Mouse (Mus musculus) kidney, postnatal 0 days (tissue): Measurements from ENCODE around the gene Armc9. TPM values are rescaled to one million over a fixed set of nuclear protein-coding genes. Genes with fewer than 3 reads are reported as not detected.

Experiments used
- ATAC-seq: fragments of 200-750 bp; cut with Nextera tagmentation; replicated peaks from 2 replicates; pipeline ENCODE4 v1.8.0; 2017; ENCODE audit warnings: low read depth, moderate number of reproducible peaks, moderate TSS enrichment, moderate library complexity; ENCODE audit not compliant: low FRiP score
- DNase-seq: peaks from one replicate; pipeline ENCODE4 v3.0.0-alpha.2; 2016; ENCODE audit warnings: low spot score
- H3K27ac ChIP-seq: fragments of 300-500 bp; sonication (generic); 2 replicates; pipeline ENCODE4 v1.5.1; 2014; ENCODE audit warnings: mild to moderate bottlenecking
- H3K27me3 ChIP-seq: fragments of 300-500 bp; sonication (generic); 2 replicates; pipeline ENCODE4 v1.6.1; 2014; ENCODE audit warnings: low read length, mixed read lengths; ENCODE audit not compliant: insufficient read depth
- H3K36me3 ChIP-seq: fragments of 300-500 bp; sonication (generic); 2 replicates; pipeline ENCODE4 v1.6.1; 2014; ENCODE audit warnings: low read length, mixed read lengths; ENCODE audit not compliant: insufficient read depth
- H3K4me1 ChIP-seq: fragments of 300-500 bp; sonication (generic); replicated peaks from 2 replicates; pipeline ENCODE4 v1.6.1; 2014; ENCODE audit warnings: antibody characterized with exemption, low read length, mixed read lengths; ENCODE audit not compliant: insufficient read depth
- H3K4me2 ChIP-seq: fragments of 300-500 bp; sonication (generic); 2 replicates; pipeline ENCODE4 v1.6.1; 2014; ENCODE audit warnings: mild to moderate bottlenecking, low read length, moderate library complexity, mixed read lengths
- H3K4me3 ChIP-seq: fragments of 300-500 bp; sonication (generic); replicated peaks from 2 replicates; pipeline ENCODE4 v1.5.1; 2014; ENCODE audit warnings: low read depth, low read length
- H3K9ac ChIP-seq: fragments of 300-500 bp; sonication (generic); 2 replicates; pipeline ENCODE4 v1.6.1; 2014; ENCODE audit warnings: low read depth, low read length
- H3K9me3 ChIP-seq: fragments of 300-500 bp; sonication (generic); replicated peaks from 2 replicates; pipeline ENCODE4 v1.6.1; 2016; ENCODE audit warnings: low read length, inconsistent platforms, mixed read lengths
- CTCF ChIP-seq: IDR thresholded peaks from 2 replicates; pipeline ENCODE4 v1.5.1; 2016; ENCODE audit warnings: antibody characterized with exemption, low read depth, mild to moderate bottlenecking, moderate library complexity
- WGBS: fragments of 180-500 bp; shearing (Covaris S2); extraction: QIAGEN DNeasy Blood & Tissue Kit; methylation state at CpG from one replicate; pipeline ENCODE4 v1.1.7; 2014; 5-methylcytosine and 5-hydroxymethylcytosine counted together
- polyA plus RNA-seq: library from polyadenylated mRNA; unstranded; fragments of >200 nt; fragmentation: Nextera tagmentation; extraction: Ambion mirVana; gene quantifications from 2 replicates; pipeline ENCODE4 v1.2.1, GENCODE M21; 2015

Armc9 gene
- polyA plus RNA-seq, 1 experiment from 2014 or later = 16.5 TPM

DNA sequence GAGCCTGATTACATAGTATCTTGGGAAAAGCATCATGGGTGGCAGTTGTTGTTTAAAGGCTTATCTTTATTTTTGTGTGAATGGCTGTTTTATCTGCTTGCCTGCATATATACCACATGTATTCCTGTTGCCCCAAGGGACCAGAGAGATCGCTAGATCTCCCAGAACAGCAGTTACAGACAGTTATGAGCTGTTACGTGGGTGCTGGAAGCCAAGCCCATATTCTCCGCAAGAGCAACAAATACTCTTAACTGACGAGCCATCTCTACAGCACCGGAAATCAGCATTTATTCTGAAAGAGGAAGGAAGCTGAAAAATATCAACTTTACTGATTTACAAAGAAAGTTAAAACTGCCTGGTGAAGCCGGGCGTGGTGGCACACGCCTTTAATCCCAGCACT lies 74.1 kb downstream of the Armc9 start:
- Histone ChIP-seq H3K4me2 (no peak overlapping the region), H3K27ac (no peak overlapping the region), H3K36me3 (no peaks in the 10 kb centered on the region), H3K4me3 (no peak overlapping the region), H3K9ac (no peak overlapping the region), H3K27me3 (no peaks in the 10 kb centered on the region), H3K4me1 (no peaks in the 10 kb centered on the region), H3K9me3 (no peaks in the 10 kb centered on the region)
- no peak for DNase-seq
- 84% methylated on average over 8 of the region's 8 CpGs for WGBS
- no peak for TF ChIP-seq CTCF
- no peak for ATAC-seq

DNA sequence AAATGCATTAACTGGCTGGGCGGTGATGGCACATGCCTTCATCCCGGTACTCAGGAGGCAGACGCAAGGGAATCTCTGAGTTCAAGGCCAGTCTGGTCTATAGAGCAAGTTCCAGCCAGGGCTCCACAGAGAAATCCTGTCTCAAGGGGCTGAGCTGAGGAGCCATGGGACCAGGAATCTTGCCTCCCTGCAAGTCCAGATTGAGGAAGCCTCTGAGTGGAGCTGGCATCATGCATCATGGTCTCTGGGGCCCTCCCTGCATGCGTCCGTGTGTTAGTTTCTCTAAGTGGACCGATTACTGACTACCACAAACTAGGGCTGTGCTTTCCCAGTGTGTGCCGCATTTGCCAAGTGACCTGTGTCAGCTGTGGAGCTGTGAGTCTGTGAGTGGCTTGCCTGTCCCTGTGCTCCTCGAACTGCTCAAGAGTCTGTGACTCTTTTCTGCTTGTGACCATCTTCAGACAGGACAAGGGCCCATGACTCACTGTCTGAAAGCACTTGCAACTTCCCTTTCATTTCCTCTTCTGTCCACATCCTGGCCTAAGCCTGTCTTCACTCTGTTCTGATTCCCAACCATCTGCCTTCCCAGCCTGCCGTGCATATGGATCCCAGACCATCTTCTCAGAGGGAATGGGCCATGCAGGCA lies 74.7 kb downstream of the Armc9 start:
- no peaks in the 10 kb centered on the region for H3K36me3 ChIP-seq
- H3K4me2 ChIP-seq = no peak overlapping the region
- TF ChIP-seq CTCF = no peak
- 89% methylated on average over 9 of the region's 9 CpGs for WGBS
- no peaks in the 10 kb centered on the region for H3K9me3 ChIP-seq
- no peak overlapping the region for H3K27ac ChIP-seq
- ATAC-seq (no peak), DNase-seq (no peak)
- no peaks in the 10 kb centered on the region for H3K4me1 ChIP-seq
- H3K27me3 ChIP-seq = no peaks in the 10 kb centered on the region
- no peak overlapping the region for H3K4me3 ChIP-seq
- H3K9ac ChIP-seq = no peak overlapping the region

DNA sequence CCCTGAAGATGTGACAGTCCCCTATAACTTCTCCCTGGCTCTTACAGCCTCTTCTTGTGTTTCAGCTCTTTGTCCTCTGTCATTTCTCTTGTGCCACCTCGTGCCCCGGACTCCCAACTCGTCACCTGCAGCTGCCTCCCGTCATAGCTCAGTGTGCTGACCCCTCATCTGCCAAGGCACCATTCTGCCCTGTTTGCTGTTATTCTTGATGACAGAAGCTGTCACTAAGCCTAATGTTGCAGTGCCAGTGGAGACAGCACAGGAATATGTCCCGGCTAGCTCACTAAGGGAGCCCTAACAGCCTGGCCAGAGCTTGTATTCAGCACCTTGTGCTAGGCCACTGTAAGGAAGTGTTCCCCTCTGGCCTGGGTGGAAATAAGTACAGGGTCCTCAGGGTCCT lies 78.1 kb downstream of the Armc9 start:
- no peak for ATAC-seq
- Histone ChIP-seq H3K4me3 (no peak overlapping the region), H3K9me3 (no peaks in the 10 kb centered on the region), H3K27ac (peak overlapping the region; percentile 19; the same call in 1 of the 2 replicates), H3K9ac (no peak overlapping the region), H3K4me2 (no peak overlapping the region), H3K36me3 (no peaks in the 10 kb centered on the region), H3K4me1 (no peaks in the 10 kb centered on the region), H3K27me3 (no peaks in the 10 kb centered on the region)
- TF ChIP-seq CTCF = no peak
- 67% methylated on average over 5 of the region's 5 CpGs for WGBS
- no peak for DNase-seq

DNA sequence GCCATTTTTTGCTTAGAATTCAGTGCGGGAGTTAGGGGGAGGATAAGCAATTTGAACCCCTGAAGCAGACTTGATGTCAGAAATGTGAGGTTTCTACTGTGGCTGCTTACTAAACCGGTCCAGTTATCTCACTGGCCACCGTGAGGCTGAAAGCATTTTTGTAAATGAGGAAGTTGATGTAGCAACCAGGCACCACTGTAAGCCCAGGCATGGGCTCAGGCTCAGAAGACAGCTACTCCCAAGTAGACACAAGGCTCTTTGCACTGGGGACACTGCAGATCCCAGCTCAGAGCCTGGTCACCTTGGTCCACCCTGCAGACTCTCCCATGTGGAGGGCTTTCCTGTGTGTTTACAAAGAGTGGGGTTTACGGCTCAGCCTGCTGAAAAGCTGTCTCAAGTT lies 79.2 kb downstream of the Armc9 start:
- H3K27ac ChIP-seq = no peak overlapping the region
- no peaks in the 10 kb centered on the region for H3K9me3 ChIP-seq
- no peak overlapping the region for H3K4me3 ChIP-seq
- TF ChIP-seq CTCF = no peak
- no peak overlapping the region for H3K4me2 ChIP-seq
- H3K9ac ChIP-seq = no peak overlapping the region
- 35% methylated on average over 4 of the region's 4 CpGs for WGBS
- no peaks in the 10 kb centered on the region for H3K27me3 ChIP-seq
- DNase-seq (no peak), ATAC-seq (no peak)
- no peaks in the 10 kb centered on the region for H3K4me1 ChIP-seq
- H3K36me3 ChIP-seq = no peaks in the 10 kb centered on the region

DNA sequence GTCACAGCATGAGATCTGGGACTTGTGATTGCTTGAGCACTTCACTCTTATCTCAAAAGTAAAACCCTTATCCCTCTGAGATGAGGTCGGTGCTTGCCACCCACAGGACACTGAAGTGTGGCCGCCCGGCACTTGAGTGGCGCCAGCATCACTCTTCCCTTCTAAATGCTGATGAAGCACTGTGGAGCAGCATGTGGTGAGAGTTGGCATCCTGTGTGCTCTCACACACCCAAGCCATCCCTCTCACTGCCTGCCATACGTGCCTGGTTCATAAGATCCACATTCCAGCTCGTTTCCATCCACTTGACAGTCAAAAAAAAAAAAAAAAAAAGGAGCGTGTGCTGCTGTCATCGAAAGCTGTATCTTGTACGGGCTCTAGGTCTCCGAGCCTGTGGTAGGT lies 80.5 kb downstream of the Armc9 start:
- DNase-seq (no peak), ATAC-seq (no peak)
- Histone ChIP-seq H3K9me3 (no peaks in the 10 kb centered on the region), H3K4me3 (no peak overlapping the region), H3K4me2 (no peak overlapping the region), H3K4me1 (no peaks in the 10 kb centered on the region), H3K27ac (no peak overlapping the region), H3K36me3 (no peaks in the 10 kb centered on the region), H3K9ac (no peak overlapping the region), H3K27me3 (no peaks in the 10 kb centered on the region)
- 83% methylated on average over 10 of the region's 10 CpGs for WGBS
- no peak for TF ChIP-seq CTCF

DNA sequence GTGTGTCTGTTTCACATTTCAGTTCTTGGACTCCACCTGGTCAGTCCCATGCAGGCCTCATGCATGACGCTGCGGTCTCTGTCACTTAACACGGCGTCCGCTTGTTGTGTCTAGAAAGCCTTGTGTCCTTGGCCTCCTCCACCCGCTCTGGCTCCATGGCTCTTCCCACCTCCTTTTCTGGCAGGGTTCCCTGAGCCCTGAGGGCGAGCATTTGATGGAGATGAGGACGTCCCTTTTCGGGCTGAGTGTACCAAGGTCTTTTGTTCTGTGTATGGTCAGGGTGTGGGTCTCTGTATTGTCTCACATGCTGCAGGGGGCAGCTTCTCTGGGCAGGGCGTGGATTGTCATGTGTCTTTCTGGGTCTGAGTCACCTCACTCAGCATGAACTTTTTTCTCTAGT lies 81.9 kb downstream of the Armc9 start:
- H3K27ac ChIP-seq = no peak overlapping the region
- TF ChIP-seq CTCF = no peak
- no peaks in the 10 kb centered on the region for H3K36me3 ChIP-seq
- no peaks in the 10 kb centered on the region for H3K4me1 ChIP-seq
- H3K9me3 ChIP-seq = no peaks in the 10 kb centered on the region
- H3K4me2 ChIP-seq = no peak overlapping the region
- H3K27me3 ChIP-seq = no peaks in the 10 kb centered on the region
- H3K9ac ChIP-seq = no peak overlapping the region
- no peak for ATAC-seq
- 86% methylated on average over 10 of the region's 10 CpGs for WGBS
- no peak overlapping the region for H3K4me3 ChIP-seq
- no peak for DNase-seq

DNA sequence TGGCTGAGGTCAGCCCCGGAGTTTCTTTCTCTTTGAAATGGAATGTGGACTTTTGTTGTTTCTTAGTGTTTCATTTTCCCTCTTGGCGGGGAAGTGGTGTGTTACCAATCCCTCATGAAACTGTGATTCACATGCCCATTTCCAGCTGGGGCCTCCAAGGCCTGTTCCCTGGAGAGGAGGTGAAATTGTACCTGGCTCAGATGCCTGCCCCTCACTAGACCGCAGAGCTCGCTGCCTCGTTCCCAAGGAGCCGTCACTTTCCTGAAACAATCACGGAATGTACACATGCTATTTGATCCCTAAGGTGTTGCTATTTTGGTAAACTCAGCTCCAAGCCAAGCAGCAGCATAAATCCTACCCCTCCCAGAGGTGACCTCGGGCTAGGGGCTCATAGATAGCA lies 84.4 kb downstream of the Armc9 start:
- no peak for ATAC-seq

More for the DNA sequence above, 84.4 kb downstream of the Armc9 start:
- Histone ChIP-seq H3K9me3 (no peaks in the 10 kb centered on the region), H3K36me3 (no peaks in the 10 kb centered on the region), H3K4me3 (no peak overlapping the region), H3K9ac (no peak overlapping the region), H3K27me3 (no peaks in the 10 kb centered on the region), H3K4me1 (no peaks in the 10 kb centered on the region), H3K27ac (peak overlapping the region; percentile 13; the same call in 1 of the 2 replicates), H3K4me2 (no peak overlapping the region)
- no peak for DNase-seq
- TF ChIP-seq CTCF = no peak
- 32% methylated on average over 8 of the region's 8 CpGs for WGBS
